14 mouse cellular contexts compared by ENCODE assay signal in the genomic region with DNA sequence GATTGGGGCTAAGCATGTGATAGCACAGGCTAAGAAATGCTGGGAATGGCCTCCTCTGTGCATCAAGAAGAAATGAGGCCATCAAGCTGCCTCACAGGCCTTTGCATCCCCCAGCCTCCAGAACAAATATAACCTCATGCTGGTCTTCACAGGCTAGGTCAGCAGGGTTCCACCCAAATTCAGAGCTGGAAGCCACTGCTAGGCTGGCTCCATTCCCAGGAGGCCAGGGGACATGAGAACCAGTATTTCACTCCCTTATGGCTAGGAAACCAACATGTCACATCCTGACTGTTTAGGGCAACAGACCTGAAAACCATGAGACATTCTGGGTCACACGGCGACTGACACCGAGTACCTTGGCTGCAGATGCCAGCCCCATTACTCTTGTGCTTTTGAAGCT.
DNase-seq lines count a peak whose midpoint lies in the region.
"Had no signal": no experiment of that assay in that cellular context is flagged by ENCODE, and none has a peak within 500 bp of the region (broad histone marks: within the 10 kb centered on the region; RNA-seq: fewer than 3 reads in every experiment).

No protein-coding gene starts in this region.

- intact Hi-C loops in heart, postnatal 10 days (cut with DNase I) = no loop called here

- peak; percentile 35 for DNase-seq in heart, adult 11 months
- DNase-seq in heart, postnatal 10 days = no peak
- peak; percentile 21 for DNase-seq in retina, postnatal 1 day
- no peak for DNase-seq in retina, embryonic 14.5 days (ENCODE audit: low spot score)
- DNase-seq in cerebellum, adult 9-10 months = peak; percentile 50
- DNase-seq in spleen, adult 18-20 months = no peak
- DNase-seq in heart, postnatal 4 days = no peak
- DNase-seq: adrenal gland, postnatal 25 days; B cell, adult 2 months; gastrocnemius, postnatal 36 days; liver, embryonic 13.5 days; lung, embryonic 14.5 days; lung, postnatal 4 days; right cerebral cortex, postnatal 4 days had no signal

Comparison
In these comparisons a context has a peak if more than half of its experiments do, and no peak if none do; other contexts are left out.
1. DNase-seq: peak in heart, adult 11 months (single experiment), retina, postnatal 1 day (single experiment) and cerebellum, adult 9-10 months (single experiment); none in heart, postnatal 10 days (0 of 2), retina, embryonic 14.5 days (single experiment), spleen, adult 18-20 months (0 of 2) and heart, postnatal 4 days (single experiment).